In the genomic region with DNA sequence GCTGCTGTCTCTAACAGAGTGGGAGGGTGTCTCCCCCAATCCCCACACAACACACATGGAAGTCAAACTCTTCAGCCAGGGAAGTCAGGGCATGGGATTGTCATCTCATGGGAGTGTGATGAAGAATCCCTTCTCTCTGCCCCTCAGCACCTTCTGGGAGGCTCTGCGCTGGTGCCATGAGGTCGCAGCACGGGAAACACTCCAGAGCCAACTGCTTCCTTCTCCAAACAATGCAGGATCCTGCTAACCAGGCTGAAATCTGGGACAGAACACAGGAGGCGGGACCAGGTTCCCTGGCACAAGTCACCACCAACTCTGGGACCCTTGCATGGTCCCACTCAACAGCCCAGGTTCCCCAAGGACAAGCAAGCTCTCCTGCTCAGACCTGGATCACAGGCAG, we compare ENCODE assay signal across 9 mouse cellular contexts. TPM values are rescaled to one million over a fixed set of nuclear protein-coding genes. Genes with fewer than 3 reads are reported as not detected.
DNase-seq lines count a peak whose midpoint lies in the region; ATAC-seq and TF ChIP-seq lines count a peak whose summit lies in the region.
"Had no signal": no experiment of that assay in that cellular context is flagged by ENCODE, and none has a peak within 500 bp of the region (broad histone marks: within the 10 kb centered on the region; RNA-seq: fewer than 3 reads in every experiment).

No protein-coding gene starts in this region.

- intact Hi-C loops in gastrocnemius, postnatal 36 days (cut with DNase I) = no loop called here

- H3K9me3 ChIP-seq in intestine, embryonic 14.5 days (ENCODE audit: control insufficient read depth, low read length) = no peaks in the 10 kb centered on the region
- no peaks in the 10 kb centered on the region for H3K9me3 ChIP-seq in intestine, postnatal 0 days (ENCODE audit: control insufficient read depth)
- H3K9me3 ChIP-seq in forebrain, embryonic 12.5 days = no peaks in the 10 kb centered on the region
- no peaks in the 10 kb centered on the region for H3K9me3 ChIP-seq in liver, postnatal 0 days (ENCODE audit: low read length)

- no peak for DNase-seq in intestine, embryonic 14.5 days (ENCODE audit: low spot score)
- DNase-seq in cerebellum, adult 9-11 months = peak; percentile 79
- DNase-seq in liver, postnatal 0 days = no peak
- no peak for DNase-seq in gastrocnemius, postnatal 36 days
- DNase-seq in spleen, adult 18-20 months = no peak
- DNase-seq: embryo, embryonic 11 days had no signal

- peaks cover 8% of the 10 kb centered on the region; the same call in 1 of the 2 replicates for H3K36me3 ChIP-seq in intestine, embryonic 14.5 days (ENCODE audit: control insufficient read depth, insufficient read depth, low read length)
- H3K36me3 ChIP-seq in intestine, postnatal 0 days (ENCODE audit: control insufficient read depth, insufficient read depth) = peaks cover 9% of the 10 kb centered on the region; the same call in 1 of the 2 replicates
- H3K36me3 ChIP-seq in forebrain, embryonic 12.5 days (replicated peaks) = peaks cover 8% of the 10 kb centered on the region
- no peaks in the 10 kb centered on the region; the same call in 1 of the 2 replicates for H3K36me3 ChIP-seq in liver, postnatal 0 days (replicated peaks; ENCODE audit: insufficient read depth, low read length)

- WGBS in intestine, embryonic 14.5 days = 50% methylated on average over 4 of the region's 4 CpGs
- WGBS in intestine, postnatal 0 days = 44% methylated on average over 4 of the region's 4 CpGs
- WGBS in forebrain, embryonic 12.5 days = 63% methylated on average over 4 of the region's 4 CpGs
- 54% methylated on average over 4 of the region's 4 CpGs for WGBS in liver, postnatal 0 days (ENCODE audit: insufficient replicate concordance)

- no peak overlapping the region for H3K4me3 ChIP-seq in intestine, embryonic 14.5 days (ENCODE audit: low read depth, low read length)
- no peak overlapping the region for H3K4me3 ChIP-seq in intestine, postnatal 0 days (ENCODE audit: low read depth, low read length)
- H3K4me3 ChIP-seq in forebrain, embryonic 12.5 days (replicated peaks) = no peak overlapping the region
- H3K4me3 ChIP-seq in liver, postnatal 0 days (ENCODE audit: low read depth, low read length) = no peak overlapping the region

- H3K27ac ChIP-seq in intestine, embryonic 14.5 days (ENCODE audit: low read depth) = no peak overlapping the region
- H3K27ac ChIP-seq in intestine, postnatal 0 days (ENCODE audit: low read depth, low read length) = no peak overlapping the region
- H3K27ac ChIP-seq in forebrain, embryonic 12.5 days = no peak overlapping the region
- peak overlapping the region; percentile 91 for H3K27ac ChIP-seq in liver, postnatal 0 days (ENCODE audit: low read depth)

- no peak overlapping the region for H3K9ac ChIP-seq in intestine, embryonic 14.5 days (ENCODE audit: low read length)
- no peak overlapping the region for H3K9ac ChIP-seq in intestine, postnatal 0 days (ENCODE audit: low read depth, low read length)
- peak overlapping the region; percentile 9; the same call in 1 of the 2 replicates for H3K9ac ChIP-seq in forebrain, embryonic 12.5 days
- peak overlapping the region; percentile 74 for H3K9ac ChIP-seq in liver, postnatal 0 days (replicated peaks)

- no peak for ATAC-seq in intestine, embryonic 14.5 days (replicated peaks; ENCODE audit: low FRiP score, low TSS enrichment, low read depth)
- no peak for ATAC-seq in intestine, postnatal 0 days
- ATAC-seq in forebrain, embryonic 12.5 days (ENCODE audit: low FRiP score) = no peak
- no peak for ATAC-seq in liver, postnatal 0 days
- no peak for ATAC-seq in megakaryocyte progenitor cell, adult 5-6 weeks (replicated peaks; ENCODE audit: poor library complexity)

- H3K27me3 ChIP-seq in intestine, embryonic 14.5 days (replicated peaks; ENCODE audit: control insufficient read depth, insufficient read depth, low read length) = no peaks in the 10 kb centered on the region
- H3K27me3 ChIP-seq in intestine, postnatal 0 days (replicated peaks; ENCODE audit: control insufficient read depth, insufficient read depth, low read length) = no peaks in the 10 kb centered on the region
- no peaks in the 10 kb centered on the region for H3K27me3 ChIP-seq in forebrain, embryonic 12.5 days
- H3K27me3 ChIP-seq in liver, postnatal 0 days (ENCODE audit: insufficient read depth, low read length) = peaks cover 16% of the 10 kb centered on the region

- H3K4me2 ChIP-seq in intestine, embryonic 14.5 days (ENCODE audit: low read length) = peak overlapping the region; percentile 64
- no peak overlapping the region for H3K4me2 ChIP-seq in intestine, postnatal 0 days (replicated peaks; ENCODE audit: low read depth)
- 0 out of 2 replicates have a peak overlapping the region, but pooled peaks have one; percentile 6 for H3K4me2 ChIP-seq in forebrain, embryonic 12.5 days
- peak overlapping the region; percentile 93 for H3K4me2 ChIP-seq in liver, postnatal 0 days (ENCODE audit: low read depth, low read length)

- H3K4me1 ChIP-seq in intestine, embryonic 14.5 days (replicated peaks; ENCODE audit: control insufficient read depth, insufficient read depth, low read length) = peaks cover 62% of the 10 kb centered on the region
- peaks cover 9% of the 10 kb centered on the region; the same call in 1 of the 2 replicates for H3K4me1 ChIP-seq in intestine, postnatal 0 days (replicated peaks; ENCODE audit: control insufficient read depth, insufficient read depth, low read length)
- H3K4me1 ChIP-seq in forebrain, embryonic 12.5 days = peaks cover 73% of the 10 kb centered on the region
- H3K4me1 ChIP-seq in liver, postnatal 0 days (ENCODE audit: insufficient read depth) = peaks cover 33% of the 10 kb centered on the region

- TF ChIP-seq CTCF in intestine, postnatal 0 days (IDR thresholded peaks at IDR 0.05; ENCODE audit: low read depth) = no peak
- TF ChIP-seq CTCF in liver, postnatal 0 days (IDR thresholded peaks at IDR 0.05; ENCODE audit: low read depth) = no peak

- TF ChIP-seq EP300 in liver, postnatal 0 days (IDR thresholded peaks at IDR 0.05; ENCODE audit: low read depth) = no peak

RNA-seq across cellular contexts. Expression of a gene that starts 3.7 kb away (rescaled TPM):
- 92.1 and 96.6 TPM in 2 replicates for polyA plus RNA-seq in intestine, embryonic 14.5 days (2014; fragmentation: Nextera tagmentation; extraction: Ambion mirVana)
- 28.9 and 33.4 TPM in 2 replicates for polyA plus RNA-seq in intestine, postnatal 0 days (2015; fragmentation: Nextera tagmentation; extraction: Ambion mirVana)
- polyA plus RNA-seq in forebrain, embryonic 12.5 days (2016; fragmentation: Nextera tagmentation; extraction: Ambion mirVana) = 81.4 and 81.8 TPM in 2 replicates
- polyA plus RNA-seq in liver, postnatal 0 days (2015; fragmentation: Nextera tagmentation; extraction: Ambion mirVana) = 44.7 and 49.2 TPM in 2 replicates
- 9.8 and 10.0 TPM in 2 replicates for total RNA-seq in megakaryocyte progenitor cell, adult 5-6 weeks (2015)
- 4.5 and 7.3 TPM in 2 replicates for total RNA-seq in megakaryocyte progenitor cell, adult 5-6 weeks (2017)
- 10 to 100 TPM; 48.6 to 49.1 TPM for total RNA-seq in gastrocnemius, postnatal 36 days (2021)

RNA-seq across cellular contexts. Expression of a gene that starts 25.5 kb away (rescaled TPM):
- 28.5 and 29.4 TPM in 2 replicates for polyA plus RNA-seq in intestine, embryonic 14.5 days (2014; fragmentation: Nextera tagmentation; extraction: Ambion mirVana)
- 27.1 and 29.2 TPM in 2 replicates for polyA plus RNA-seq in intestine, postnatal 0 days (2015; fragmentation: Nextera tagmentation; extraction: Ambion mirVana)
- polyA plus RNA-seq in forebrain, embryonic 12.5 days (2016; fragmentation: Nextera tagmentation; extraction: Ambion mirVana) = 4.5 and 5.4 TPM in 2 replicates
- 11.3 and 13.0 TPM in 2 replicates for polyA plus RNA-seq in liver, postnatal 0 days (2015; fragmentation: Nextera tagmentation; extraction: Ambion mirVana)
- total RNA-seq in megakaryocyte progenitor cell, adult 5-6 weeks (2015) = 27.3 and 29.6 TPM in 2 replicates
- total RNA-seq in megakaryocyte progenitor cell, adult 5-6 weeks (2017) = 38.9 and 42.7 TPM in 2 replicates
- 10 to 100 TPM; 15.4 to 15.5 TPM for total RNA-seq in gastrocnemius, postnatal 36 days (2021)

RNA-seq across cellular contexts. Expression of a gene that starts 49.4 kb away (rescaled TPM):
- polyA plus RNA-seq in intestine, embryonic 14.5 days (2014; fragmentation: Nextera tagmentation; extraction: Ambion mirVana) = 8.8 and 8.9 TPM in 2 replicates
- 2.9 and 3.2 TPM in 2 replicates for polyA plus RNA-seq in intestine, postnatal 0 days (2015; fragmentation: Nextera tagmentation; extraction: Ambion mirVana)
- 10.0 TPM in 2 replicates for polyA plus RNA-seq in forebrain, embryonic 12.5 days (2016; fragmentation: Nextera tagmentation; extraction: Ambion mirVana)
- 5.6 and 6.3 TPM in 2 replicates for polyA plus RNA-seq in liver, postnatal 0 days (2015; fragmentation: Nextera tagmentation; extraction: Ambion mirVana)
- total RNA-seq in megakaryocyte progenitor cell, adult 5-6 weeks (2015) = 15.7 and 19.8 TPM in 2 replicates
- total RNA-seq in megakaryocyte progenitor cell, adult 5-6 weeks (2017) = 17.8 and 25.3 TPM in 2 replicates
- 1 to 10 TPM; 1.9 to 2.1 TPM for total RNA-seq in gastrocnemius, postnatal 36 days (2021)

RNA-seq across cellular contexts. Expression of a gene that starts 51.1 kb away (rescaled TPM):
- 7.4 and 7.5 TPM in 2 replicates for polyA plus RNA-seq in intestine, embryonic 14.5 days (2014; fragmentation: Nextera tagmentation; extraction: Ambion mirVana)
- 3.9 and 4.2 TPM in 2 replicates for polyA plus RNA-seq in intestine, postnatal 0 days (2015; fragmentation: Nextera tagmentation; extraction: Ambion mirVana)
- 3.7 and 4.6 TPM in 2 replicates for polyA plus RNA-seq in forebrain, embryonic 12.5 days (2016; fragmentation: Nextera tagmentation; extraction: Ambion mirVana)
- 2.4 and 4.3 TPM in 2 replicates for polyA plus RNA-seq in liver, postnatal 0 days (2015; fragmentation: Nextera tagmentation; extraction: Ambion mirVana)
- total RNA-seq in megakaryocyte progenitor cell, adult 5-6 weeks (2015) = 2.4 and 2.6 TPM in 2 replicates
- total RNA-seq in megakaryocyte progenitor cell, adult 5-6 weeks (2017) = 3.4 and 5.2 TPM in 2 replicates
- total RNA-seq in gastrocnemius, postnatal 36 days (2021) = 1 to 10 TPM; 2.3 to 4.4 TPM

Comparison
In these comparisons a context has a peak if more than half of its experiments do, and no peak if none do; other contexts are left out.
1. H3K9ac ChIP-seq: peak in forebrain, embryonic 12.5 days (single experiment) and liver, postnatal 0 days (single experiment); none in intestine, embryonic 14.5 days (single experiment) and intestine, postnatal 0 days (single experiment).